Mouse (Mus musculus) ovary, postnatal 14 days (tissue): ENCODE data around the gene 1700019N19Rik.

Experiments used
- DNase-seq: peaks from one replicate; pipeline ENCODE4 v3.0.0; 2022; ENCODE audit warnings: low spot score

The 1700019N19Rik gene

DNA sequence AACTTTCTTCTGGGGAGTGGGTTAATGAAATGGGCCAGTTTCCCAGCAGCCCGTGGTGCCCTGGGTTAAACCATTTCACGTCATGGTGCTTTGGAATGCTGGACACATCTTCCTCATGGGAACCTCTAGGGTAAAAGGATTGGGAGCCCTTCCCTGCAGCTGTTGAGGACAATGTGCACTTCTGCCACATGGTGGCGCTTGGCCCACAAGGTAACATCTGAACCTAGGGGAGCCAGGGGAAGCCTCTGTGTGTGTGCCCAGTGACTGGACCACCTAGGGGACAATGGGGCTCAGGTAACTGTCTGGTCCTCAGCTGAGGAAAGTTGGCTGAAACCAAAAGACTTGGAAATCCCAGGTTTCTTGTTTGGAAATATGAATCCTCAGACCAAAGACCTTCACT, 12.1 kb upstream of the 1700019N19Rik start:
- DNase-seq = peak; percentile 67

DNA sequence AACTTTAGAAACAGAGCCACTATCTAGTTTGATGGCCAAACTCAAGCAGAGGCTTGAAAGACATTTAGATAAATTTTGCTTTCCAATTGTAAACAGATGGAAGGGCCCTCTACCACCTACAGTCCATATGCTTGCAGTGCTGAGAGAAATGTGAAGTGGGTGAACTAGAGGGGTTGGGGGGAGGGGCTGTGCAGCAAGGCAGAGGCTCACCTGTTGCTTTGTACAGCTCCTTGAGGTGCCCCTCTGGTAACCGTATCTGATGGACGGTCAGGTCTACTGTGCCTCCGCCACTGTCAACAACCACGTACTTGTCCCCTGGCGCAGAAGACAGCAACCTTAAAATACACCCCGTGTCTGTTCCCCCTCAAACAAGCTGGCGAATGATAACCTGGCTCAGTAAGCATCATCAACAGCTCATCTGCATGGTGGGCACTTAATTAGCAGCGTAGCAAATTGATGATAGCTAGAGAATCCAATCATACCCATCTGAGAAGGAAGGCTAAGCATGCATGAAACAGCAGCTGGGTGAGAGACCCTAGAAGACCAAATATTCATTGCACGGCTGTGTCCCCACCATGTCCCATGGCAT, 11.0 kb upstream of the 1700019N19Rik start:
- DNase-seq = no peak

DNA sequence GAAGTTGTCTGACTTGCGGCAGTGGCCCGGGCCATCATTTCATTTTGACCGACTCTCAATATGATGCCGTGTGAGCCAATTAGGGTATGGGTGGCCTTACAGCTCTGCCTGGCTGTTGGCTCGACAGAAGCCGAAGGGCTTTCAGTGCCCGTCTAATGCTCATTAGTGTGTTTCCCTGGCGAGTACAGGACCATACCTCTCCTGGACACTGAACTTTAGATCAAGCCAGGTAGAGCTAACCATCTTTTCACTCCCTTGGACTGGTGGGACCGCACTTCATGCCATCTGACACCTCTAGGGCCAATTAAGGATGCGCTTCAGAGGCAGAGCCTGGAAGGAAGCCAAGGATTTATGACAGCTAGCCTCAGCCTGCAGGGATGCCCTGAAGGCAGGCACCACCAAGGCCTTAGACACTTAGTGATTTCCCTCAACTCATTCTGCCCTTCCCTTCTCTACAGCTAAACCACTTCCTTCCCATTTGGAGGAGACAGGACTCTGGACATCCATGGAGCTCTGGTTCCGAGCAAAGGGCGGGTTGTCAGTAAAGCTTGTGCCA, 931 bp upstream of the 1700019N19Rik start:
- DNase-seq = no peak

DNA sequence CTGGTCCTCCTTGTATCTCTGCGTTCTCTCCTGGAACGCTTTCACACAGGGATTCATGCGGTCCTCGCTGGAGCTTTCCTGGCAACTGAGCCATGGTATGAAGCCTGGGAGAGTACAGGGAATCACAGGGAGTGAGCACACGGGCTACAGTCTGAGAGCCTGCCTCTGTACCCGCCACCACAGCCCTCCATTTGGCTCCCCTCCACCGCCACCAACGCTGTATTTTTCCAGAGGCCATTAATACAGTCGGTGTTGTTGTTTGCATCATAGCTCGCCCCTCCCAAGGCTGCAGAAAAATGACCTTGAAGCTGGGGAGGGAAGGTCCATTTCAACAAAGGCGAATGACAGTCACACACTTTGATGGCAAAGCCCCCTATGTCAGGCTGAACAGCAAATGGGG, 5.1 kb downstream of the 1700019N19Rik start:
- no peak for DNase-seq

DNA sequence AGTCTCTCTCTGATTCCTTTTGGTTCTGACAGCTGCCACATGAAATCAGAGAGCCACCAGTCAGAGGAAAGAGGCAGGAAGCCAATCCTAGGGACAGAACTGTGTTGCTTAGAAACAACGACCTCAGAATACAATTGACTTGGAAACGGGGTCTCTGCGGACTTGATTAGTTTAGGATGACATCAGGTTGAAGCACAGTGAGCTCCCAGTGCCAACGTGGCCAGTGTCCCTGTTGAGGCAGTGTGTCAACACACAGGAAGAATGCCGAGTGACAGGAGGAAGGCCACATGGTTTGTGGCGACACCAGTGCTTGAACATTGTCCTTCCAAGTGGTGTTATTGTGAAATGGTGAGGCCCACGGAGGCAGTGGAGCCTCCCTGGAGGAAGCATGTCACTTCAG, 10.3 kb downstream of the 1700019N19Rik start:
- no peak for DNase-seq

DNA sequence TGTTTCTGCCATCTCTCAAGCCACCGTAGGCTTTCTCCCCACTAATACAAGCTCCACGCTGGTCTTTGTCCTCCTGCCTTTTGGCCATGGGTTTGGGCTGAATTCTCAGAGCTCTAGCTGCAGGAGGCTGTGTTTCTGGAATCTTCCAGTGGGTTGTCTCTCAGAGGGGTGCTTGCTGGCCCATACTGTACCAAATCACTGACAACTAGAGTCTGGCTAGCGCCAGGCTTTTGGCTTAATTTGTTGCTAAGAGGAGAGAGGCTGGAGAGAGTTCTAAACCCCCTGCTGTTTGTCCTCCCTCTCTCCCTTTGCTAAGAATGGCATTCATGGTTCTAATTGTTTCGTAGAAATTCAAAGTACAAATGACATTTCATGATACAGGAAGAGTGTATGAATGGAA, 12.7 kb downstream of the 1700019N19Rik start:
- no peak for DNase-seq

DNA sequence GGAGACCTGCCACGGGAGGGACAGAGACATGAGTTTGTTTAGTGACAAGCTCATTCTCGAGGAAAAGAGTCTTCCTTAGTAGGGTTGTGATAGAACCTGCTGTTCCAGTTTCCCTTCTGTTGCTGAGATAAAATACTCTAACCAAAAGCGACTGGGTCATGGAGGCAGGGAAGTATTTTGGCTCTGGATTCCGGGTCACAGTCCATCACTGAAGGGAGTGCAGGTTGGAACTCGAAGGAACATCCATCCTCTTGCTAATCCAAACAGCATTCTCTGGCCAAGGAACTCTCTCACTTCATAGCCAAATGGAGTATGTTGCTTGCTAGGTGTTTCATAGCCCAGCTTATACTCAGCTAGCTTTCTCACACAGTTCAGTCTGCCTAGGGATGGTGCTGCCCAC, 17.8 kb downstream of the 1700019N19Rik start:
- no peak for DNase-seq

DNA sequence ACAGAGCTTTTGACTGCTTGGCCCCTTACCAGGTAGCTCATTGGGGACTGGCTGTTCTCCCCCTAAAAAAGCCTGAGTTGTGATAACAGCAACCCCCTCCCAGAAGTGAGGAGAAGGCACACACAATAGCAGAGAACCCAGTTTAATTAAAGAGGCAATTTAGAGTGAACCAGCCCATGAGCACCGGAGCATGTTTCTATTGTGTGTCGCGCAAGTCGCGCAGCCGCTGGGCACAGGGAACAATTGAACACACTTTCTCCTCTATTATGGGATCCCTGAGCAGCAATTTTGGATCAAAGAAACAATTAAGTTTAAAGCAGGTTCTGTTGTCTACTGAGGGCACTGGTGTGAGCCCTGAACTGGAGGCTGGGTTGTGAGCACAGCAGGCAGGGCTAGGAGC, 26.9 kb downstream of the 1700019N19Rik start:
- no peak for DNase-seq

DNA sequence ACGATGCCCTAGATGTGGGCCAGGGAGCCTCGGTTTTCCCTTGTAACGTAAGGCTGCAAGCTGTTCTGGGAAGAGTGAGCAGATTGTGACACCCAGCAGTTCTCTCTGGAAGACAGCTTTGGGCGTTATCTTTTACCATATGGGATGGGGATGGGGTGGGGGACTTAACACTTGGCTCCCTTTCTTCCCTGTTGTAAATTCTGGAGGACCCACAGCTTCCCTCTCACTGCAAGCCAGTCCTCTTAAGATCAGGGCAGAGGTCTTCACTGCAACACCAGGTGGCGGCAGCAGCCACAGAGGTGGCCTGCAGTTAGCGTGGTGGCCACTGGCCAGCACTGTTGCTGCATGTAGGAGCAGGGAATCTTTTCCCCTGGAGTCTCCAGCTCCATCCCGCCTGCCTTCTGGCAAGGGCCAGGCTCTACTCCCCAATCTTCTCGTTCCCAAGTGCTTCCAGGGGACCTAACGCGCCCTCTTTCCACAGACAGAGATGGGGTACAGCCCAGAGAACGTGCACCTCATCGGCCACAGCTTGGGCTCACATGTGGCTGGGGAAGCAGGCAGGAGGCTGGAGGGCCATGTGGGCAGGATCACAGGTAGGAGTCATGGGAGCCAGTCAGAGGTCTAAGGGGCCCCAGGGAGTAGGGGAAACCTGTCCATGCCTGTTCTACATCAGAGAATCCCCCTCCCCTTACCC, 31.3 kb downstream of the 1700019N19Rik start:
- DNase-seq = peak; percentile 62

DNA sequence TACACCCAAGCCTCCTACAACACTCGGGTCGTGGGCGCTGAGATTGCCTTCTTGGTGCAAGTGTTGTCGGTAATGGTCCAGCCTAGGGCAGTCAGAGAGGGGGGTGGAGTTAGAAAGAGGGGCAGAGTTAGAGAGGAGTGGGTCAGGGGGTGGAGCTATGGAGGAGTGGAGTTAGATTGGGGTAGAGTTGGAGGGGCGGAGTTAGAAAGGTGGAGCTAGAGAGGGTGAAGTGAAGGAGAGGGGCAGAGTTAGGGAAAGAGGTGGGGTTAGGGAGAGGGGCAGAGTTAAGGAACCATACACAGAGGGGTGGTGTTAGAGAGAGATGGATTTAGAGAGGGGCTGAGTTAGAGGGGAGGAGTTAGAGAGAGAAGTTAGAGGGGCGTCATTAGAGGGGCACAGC, 31.9 kb downstream of the 1700019N19Rik start:
- no peak for DNase-seq

DNA sequence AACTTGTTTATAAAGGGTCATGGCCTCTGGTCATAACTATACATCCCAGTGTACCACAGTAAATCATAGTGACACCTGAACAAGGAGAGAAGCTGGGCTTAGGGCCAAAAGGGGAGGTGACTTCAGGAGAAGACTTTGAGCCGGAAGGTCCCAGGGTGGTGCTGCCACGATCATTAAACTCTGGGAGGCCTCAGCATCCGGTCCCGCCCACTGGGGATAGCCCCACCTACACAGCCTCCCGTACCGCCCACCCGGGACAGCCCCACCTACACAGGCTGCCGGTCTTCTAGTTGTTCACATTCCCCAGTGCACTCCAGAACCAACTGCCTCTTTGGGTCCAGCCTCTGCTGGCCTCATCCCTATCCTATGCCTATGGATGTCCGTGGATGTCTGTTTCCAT, 34.8 kb downstream of the 1700019N19Rik start, which contains the start of gene Pnliprp2:
TSS of gene Pnliprp2 (plus strand) at position 297 of the 400 bp plus-strand sequence.
- DNase-seq = no peak

DNA sequence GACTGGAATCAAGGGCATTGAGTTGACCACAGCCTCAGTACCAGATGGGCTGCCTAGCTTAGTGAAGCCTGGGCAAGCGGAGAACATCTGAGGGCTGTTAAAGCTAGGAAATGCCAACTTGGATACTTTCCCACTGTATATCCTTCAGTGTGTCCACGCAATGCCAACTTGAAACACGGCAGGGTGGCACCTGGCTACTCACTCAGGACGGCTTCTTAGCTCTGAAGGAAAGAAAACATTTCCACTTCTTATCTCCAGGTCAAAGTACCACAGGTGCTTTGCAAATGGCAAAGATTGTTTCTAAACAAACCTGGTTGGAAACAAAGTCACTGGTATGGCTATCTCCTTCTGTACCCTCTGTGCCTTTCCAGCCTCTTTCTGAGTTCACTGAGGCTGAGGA, 35.4 kb downstream of the 1700019N19Rik start:
- DNase-seq = no peak

DNA sequence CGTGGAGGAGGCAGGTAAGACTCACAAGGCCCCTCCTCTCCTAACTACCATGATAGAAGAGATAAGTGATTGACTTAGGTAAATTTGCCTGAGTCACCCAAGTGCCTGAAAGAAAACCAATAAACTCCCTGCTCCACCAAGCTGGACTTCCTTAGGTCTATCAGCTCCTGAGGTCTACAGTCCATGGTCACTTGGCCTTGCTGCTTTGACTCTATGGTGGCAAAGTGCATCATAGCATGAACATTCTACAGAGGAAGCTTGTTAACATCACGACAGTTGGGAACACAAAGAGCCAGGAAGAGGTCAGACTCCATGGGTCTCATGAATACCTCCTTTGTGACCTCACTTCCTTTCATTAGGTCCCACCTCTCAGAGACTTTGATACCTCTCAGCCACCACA, 42.8 kb downstream of the 1700019N19Rik start:
- no peak for DNase-seq

DNA sequence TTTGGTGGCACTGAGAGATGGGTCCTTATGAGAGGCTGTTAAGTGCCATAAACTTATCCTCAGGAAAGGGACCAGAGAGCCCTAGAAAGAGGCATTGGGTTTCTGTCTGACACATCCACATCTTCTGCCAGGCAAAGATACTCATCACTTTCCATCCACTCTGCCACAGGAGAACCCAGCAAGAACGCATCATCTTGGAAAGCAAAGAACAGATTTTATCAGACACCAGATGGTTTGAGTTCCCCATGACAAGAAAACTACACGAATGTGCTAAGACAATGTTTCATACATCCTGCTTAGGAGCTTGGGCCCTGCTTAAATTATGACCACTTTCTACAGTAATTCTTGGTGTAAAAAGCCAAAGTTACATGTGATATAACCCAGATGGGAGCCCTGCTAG, 43.4 kb downstream of the 1700019N19Rik start:
- no peak for DNase-seq

DNA sequence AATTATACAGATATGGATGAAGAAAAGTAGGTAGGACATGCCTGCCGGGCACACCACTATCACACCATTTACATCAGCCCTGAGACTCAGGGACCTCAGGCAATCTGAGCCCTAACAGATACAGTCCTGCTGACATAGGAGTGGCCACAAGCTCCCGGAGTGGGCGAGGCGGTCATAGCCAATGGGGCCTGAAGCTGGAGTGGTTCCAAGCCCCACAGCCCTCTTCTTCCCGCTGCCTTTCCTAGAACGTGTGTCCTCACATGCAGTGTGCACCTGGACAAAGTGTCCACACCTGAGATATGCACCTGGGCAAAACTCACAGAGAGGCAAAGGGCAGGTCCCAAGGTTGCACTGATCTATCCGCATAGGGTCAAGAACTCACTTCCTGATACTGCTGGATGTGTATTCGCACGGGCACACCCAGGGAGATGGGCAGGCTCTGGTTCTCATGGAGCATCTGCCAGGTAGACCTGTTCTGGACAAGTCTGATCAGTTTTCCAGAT, 46.7 kb downstream of the 1700019N19Rik start:
- DNase-seq = no peak

DNA sequence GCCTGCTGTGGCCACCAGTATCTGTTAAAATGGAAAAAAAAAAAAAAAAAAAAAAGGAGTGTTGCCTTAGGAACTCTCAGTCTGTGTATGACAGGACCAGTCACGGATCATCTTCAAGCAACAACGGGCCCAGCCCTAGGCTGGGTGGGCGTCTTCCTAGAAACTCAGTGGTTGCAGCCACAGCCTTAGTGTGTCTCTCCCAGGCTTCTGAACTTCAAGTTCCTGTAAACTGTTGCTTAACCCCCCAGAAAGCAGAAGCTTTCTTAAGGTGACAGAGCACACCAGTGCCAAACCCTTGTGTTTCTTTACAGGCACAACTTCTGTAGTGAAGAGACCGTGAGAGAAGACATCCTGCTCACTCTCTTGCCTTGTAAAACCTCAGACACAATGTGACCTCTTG, 50.5 kb downstream of the 1700019N19Rik start:
- no peak for DNase-seq

DNA sequence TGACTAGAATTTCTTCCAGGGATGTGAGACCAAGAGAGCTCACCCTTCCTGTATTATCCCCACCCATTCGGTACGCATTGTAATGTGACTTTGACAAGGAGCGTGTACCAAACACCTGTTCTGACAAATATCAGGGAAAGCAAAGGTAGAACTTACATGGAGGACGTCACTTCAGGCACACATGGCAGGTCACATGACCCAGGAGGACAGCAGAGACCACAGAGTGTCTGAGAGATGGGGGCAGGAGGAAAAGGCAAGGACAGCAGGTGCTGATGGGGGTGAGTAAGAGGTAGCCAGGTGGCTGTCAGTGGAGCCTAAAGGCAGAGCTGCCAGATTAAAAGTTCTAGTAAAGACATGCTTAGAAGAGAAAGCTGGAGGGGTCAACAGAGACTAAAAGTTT, 51.5 kb downstream of the 1700019N19Rik start:
- no peak for DNase-seq

DNA sequence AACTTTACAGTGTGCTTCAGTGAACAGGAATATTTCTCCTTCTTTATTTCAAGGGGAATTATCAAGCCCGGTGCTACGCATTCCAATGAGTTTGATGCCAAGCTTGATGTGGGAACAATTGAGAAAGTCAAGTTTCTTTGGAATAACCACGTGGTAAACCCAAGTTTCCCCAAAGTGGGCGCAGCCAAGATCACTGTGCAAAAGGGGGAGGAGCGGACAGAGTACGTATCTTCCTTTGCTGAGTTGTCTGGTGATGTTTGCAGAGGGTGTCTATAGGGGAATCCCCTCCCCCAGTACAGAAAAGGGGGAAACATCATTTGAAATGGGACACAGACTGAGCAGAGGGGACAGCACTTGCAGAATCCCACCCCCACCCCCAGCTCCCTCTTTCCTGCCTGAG, 53.2 kb downstream of the 1700019N19Rik start:
- DNase-seq = no peak

DNA sequence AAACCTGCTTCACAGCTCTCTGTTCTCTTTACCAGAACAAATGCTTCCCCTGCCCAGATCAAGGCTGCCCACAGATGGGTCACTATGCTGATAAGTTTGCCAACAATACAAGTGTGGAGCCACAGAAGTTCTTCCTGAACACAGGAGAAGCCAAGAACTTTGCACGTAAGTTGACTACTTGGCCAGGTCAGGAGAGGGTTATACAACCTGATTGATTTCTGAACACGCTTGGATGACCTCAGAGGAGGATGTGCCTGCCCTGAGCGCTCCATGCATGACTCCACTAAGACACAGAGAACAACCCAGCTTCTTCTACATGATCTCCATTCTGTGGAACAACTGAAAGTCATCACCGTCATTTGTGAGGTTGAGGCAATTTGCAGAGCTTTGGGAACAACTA, 56.1 kb downstream of the 1700019N19Rik start:
- no peak for DNase-seq
